Mouse (Mus musculus) kidney, embryonic 16.5 days (tissue): ENCODE results near the gene Lrp1. TPM values are rescaled to one million over a fixed set of nuclear protein-coding genes. Genes with fewer than 3 reads are reported as not detected.
A peak's percentile ranks its signal among the peaks of the same experiment; 100 is the strongest.

ENCODE experiments used
- ATAC-seq: fragments of 200-750 bp; cut with Nextera tagmentation; 2 replicates; pipeline ENCODE4 v1.8.0; 2017; ENCODE audit warnings: moderate TSS enrichment; ENCODE audit not compliant: low FRiP score, low TSS enrichment
- H3K27ac ChIP-seq: fragments of 300-500 bp; sonication (generic); 2 replicates; pipeline ENCODE4 v1.5.1; 2014; ENCODE audit warnings: low read length
- H3K27me3 ChIP-seq: fragments of 300-500 bp; sonication (generic); 2 replicates; pipeline ENCODE4 v1.6.1; 2014; ENCODE audit warnings: low read length, control low read depth, mixed read lengths; ENCODE audit not compliant: insufficient read depth
- H3K36me3 ChIP-seq: fragments of 300-500 bp; sonication (generic); 2 replicates; pipeline ENCODE4 v1.6.1; 2014; ENCODE audit warnings: low read length, control low read depth, mixed read lengths; ENCODE audit not compliant: insufficient read depth
- H3K4me1 ChIP-seq: fragments of 300-500 bp; sonication (generic); 2 replicates; pipeline ENCODE4 v1.6.1; 2014; ENCODE audit warnings: low read length, control low read depth, mixed read lengths; ENCODE audit not compliant: insufficient read depth
- H3K4me2 ChIP-seq: fragments of 300-500 bp; sonication (generic); replicated peaks from 2 replicates; pipeline ENCODE4 v1.6.1; 2014; ENCODE audit warnings: low read depth, low read length
- H3K4me3 ChIP-seq: fragments of 300-500 bp; sonication (generic); 2 replicates; pipeline ENCODE4 v1.5.1; 2014; ENCODE audit warnings: mild to moderate bottlenecking, low read length
- H3K9ac ChIP-seq: fragments of 300-500 bp; sonication (generic); replicated peaks from 2 replicates; pipeline ENCODE4 v1.6.1; 2014; ENCODE audit warnings: low read length
- H3K9me3 ChIP-seq: fragments of 300-500 bp; sonication (generic); 2 replicates; pipeline ENCODE4 v1.6.1; 2016; ENCODE audit warnings: low read length, control low read depth
- WGBS: fragments of 180-500 bp; shearing (Covaris S2); extraction: QIAGEN DNeasy Blood & Tissue Kit; methylation state at CpG from one replicate; pipeline ENCODE4 v1.1.7; 2014; 5-methylcytosine and 5-hydroxymethylcytosine counted together
- polyA plus RNA-seq: library from polyadenylated mRNA; unstranded; fragments of >200 nt; fragmentation: Nextera tagmentation; extraction: Ambion mirVana; gene quantifications from 2 replicates; pipeline ENCODE4 v1.2.1, GENCODE M21; 2015

Lrp1 gene
- polyA plus RNA-seq, 1 experiment from 2014 or later, result 71.7 TPM

DNA sequence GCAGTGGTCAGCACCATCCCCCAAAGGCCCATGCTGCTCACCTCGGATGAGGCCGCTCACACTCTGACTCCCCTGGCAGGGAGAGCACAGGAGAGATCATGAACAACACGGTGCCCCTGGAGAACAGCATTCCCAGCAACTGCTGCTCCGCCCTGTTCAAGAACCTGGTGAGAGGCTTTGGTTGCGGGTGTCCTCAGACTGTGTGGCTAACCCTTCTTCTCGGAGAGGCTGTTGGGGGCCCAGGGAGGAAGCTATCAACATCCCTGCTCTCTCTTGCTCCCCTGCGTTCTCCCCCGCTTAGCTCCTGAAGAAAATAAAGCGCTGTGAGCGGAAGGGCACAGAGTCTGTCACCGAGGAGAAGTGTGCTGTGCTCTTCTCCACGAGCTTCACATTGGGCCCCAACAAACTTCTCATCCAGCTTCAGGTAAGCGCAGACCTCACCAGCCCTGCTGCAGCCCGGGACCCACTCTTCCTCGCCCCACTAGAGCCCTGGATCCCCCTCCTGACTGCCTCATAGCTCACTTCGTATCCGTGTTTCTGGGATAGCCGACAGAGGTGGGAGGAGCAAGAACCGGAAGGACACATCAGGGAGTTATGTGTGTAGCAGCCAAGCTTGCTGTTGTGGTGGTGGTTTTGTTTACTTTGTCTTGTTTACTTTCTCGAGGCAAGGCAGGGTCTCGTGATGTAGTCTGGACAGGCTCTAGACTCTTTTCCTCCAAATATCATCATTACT is 32.1 kb upstream of the Lrp1 start:
- peak overlapping the region; percentile 42 for H3K4me2 ChIP-seq
- WGBS, result 41% methylated on average over 21 of the region's 21 CpGs
- H3K4me1 ChIP-seq, result peaks cover 13% of the 10 kb centered on the region
- H3K27ac ChIP-seq, result peak overlapping the region; percentile 68
- peak overlapping the region; percentile 55 for H3K9ac ChIP-seq
- ATAC-seq, result peak; percentile 57
- no peaks in the 10 kb centered on the region for H3K27me3 ChIP-seq
- peaks cover 29% of the 10 kb centered on the region for H3K36me3 ChIP-seq
- H3K4me3 ChIP-seq, result peak overlapping the region; percentile 29
- no peaks in the 10 kb centered on the region for H3K9me3 ChIP-seq

DNA sequence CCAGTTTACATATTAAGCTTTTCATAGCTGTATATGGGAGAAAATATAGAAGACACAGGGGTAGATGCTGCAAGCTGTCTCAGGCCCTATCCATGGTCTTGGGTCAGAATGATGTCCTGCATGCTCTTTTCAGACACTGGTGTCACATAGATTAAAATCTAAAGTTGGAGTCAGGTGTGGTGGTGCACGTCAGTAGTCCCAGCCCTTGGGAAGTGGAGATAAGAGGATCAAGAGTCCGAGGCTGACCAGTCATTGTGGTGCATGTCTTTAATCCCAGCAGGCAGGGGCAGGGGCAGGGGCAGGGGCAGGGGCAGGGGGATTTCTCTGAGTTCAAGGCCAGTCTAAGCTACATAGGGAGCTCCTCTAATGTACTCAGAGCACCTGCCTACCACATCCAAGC is 24.8 kb upstream of the Lrp1 start:
- ATAC-seq, result no peak
- H3K27ac ChIP-seq, result no peak overlapping the region
- 70% methylated on average over 2 of the region's 2 CpGs for WGBS
- H3K27me3 ChIP-seq, result no peaks in the 10 kb centered on the region
- peaks cover 9% of the 10 kb centered on the region; the same call in 1 of the 2 replicates for H3K36me3 ChIP-seq
- no peaks in the 10 kb centered on the region for H3K9me3 ChIP-seq
- H3K4me2 ChIP-seq, result no peak overlapping the region
- no peak overlapping the region for H3K4me3 ChIP-seq
- peaks cover 27% of the 10 kb centered on the region for H3K4me1 ChIP-seq
- no peak overlapping the region for H3K9ac ChIP-seq

DNA sequence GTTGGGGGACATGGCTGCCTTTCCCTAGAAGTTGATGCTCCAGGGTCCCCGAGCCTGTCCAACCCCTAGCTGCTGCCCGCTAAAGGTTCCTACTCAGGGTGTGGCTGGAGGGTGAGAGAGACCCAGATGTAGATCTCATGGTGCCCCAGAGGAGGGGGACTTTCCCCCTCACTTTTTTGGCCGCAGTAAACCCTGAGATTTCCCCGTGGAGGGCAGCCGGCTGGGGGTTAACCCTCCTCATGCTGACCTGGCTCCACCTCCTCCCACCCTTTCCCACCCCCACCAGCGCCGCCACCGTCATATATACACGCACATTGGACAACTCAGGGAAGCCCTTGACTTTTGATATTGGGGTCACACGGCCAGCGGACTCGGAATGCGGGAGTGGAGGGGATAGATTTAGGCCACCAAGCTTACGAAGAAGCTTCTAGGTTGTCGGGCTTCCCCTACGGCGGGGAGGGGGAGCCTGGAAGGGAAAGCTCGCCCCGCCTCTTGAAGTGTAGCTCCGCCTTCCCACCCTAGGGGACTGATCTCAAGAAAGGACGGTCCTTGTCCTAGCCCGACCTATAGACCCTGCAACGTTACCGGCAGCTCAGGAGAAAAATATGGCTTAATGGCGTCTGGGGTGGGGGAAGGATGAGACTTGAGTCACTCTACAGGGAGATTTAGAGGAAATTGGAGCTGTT is 22.7 kb upstream of the Lrp1 start:
- H3K27ac ChIP-seq, result peak overlapping the region; percentile 96
- peak overlapping the region; percentile 85 for H3K9ac ChIP-seq
- H3K9me3 ChIP-seq, result no peaks in the 10 kb centered on the region
- whole genome bisulfite sequencing, result under 1% methylated on average over 25 of the region's 25 CpGs
- ATAC-seq, result peak; percentile 67
- peaks cover 27% of the 10 kb centered on the region for H3K4me1 ChIP-seq
- peak overlapping the region; percentile 56 for H3K4me3 ChIP-seq
- H3K4me2 ChIP-seq, result peak overlapping the region; percentile 70
- H3K27me3 ChIP-seq, result no peaks in the 10 kb centered on the region
- peaks cover 4% of the 10 kb centered on the region; the same call in 1 of the 2 replicates for H3K36me3 ChIP-seq

DNA sequence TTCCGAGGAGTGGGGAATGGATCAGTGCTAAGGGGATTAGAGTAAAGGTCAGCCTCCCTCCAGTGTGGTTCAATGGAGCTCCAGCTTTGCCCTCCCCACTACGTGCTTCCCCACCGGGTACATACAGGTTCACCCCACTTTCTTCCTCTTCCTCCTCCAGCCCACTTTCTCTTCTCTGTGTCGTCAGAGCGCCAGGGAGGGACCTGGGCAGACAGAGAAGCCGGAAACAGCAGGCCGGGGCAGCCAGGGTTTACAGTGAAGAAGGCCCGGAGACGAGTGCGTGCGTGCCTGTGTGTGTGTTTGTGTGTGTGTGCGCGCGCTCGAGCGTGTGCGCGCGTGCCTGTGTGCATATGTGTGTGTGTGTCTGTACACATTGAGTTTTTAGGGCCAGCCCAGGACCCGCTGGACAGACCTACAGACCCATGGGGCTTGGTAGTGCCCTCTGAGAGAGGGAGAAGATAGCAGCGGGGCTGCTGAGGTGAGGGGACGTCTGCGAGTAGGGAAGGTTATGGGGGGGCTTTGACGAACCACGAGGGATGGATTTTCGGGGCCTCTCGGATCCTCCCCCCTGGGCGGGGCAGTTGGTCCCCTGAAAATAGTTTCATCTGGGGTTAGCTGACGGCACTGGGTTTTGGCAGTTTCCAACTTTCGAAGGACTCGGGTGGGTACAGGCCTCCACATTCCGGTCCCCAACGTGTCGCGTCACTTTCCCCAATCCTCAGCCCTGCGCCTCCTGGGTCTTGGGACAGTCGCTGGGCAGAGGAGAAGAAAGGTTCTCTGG is 22.0 kb upstream of the Lrp1 start, which contains the start of gene Stat6:
TSS of gene Stat6 (plus strand) at position 215 of the 781 bp plus-strand sequence.
- Histone ChIP-seq H3K36me3 (peaks cover 4% of the 10 kb centered on the region; the same call in 1 of the 2 replicates), H3K9ac (peak within 1 kb of the TSS; percentile 85), H3K4me2 (peak within 1 kb of the TSS; percentile 70), H3K27me3 (no peaks in the 10 kb centered on the region), H3K4me1 (peaks cover 27% of the 10 kb centered on the region), H3K27ac (peak within 1 kb of the TSS; percentile 96), H3K4me3 (peak within 1 kb of the TSS; percentile 56), H3K9me3 (no peaks in the 10 kb centered on the region)
- peak; percentile 62 for ATAC-seq
- WGBS, result 7% methylated on average over 37 of the region's 37 CpGs

DNA sequence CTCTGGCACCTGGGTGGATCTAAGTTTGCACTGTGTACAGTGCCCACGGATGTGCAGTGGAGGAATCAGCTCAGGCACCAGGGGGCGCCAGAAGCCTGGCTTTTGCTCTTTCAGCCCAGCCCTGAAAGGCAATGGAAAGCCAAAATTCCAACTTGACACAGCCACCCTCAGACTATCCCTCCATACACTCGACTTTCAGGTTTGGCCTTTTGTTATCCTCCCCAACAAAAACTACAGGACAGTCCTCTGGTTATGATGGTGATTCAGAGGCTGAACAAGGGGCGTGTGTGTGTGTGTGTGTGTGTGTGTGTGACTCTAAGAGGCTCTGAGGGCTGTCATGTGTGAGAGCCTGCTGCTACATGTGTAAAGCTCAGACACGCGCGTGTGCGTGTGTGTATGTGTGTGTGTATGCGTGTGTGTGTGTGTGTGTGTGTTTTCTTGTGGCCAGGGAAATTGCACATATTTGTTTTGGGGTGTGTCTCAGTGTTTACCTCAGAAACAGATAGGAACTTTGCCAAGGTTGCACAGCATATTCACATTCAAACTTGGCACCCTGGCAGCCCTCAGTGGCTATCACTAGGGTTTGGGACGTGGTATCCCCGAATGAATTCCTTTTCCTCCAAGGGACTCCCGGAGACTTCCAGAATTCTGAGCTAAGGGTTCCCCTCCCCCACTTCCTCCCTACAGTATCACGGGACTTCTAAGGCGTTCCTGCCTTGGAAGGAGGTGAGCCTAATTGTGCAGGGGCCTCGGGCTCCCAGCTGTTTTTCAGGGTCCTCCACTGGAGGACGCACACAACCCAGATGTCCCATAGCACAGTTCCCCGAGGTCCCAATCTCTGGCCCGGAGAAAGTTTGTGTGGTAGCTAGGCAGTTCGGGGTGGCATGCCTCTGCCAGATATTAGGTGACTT is 21.2 kb upstream of the Lrp1 start:
- Histone ChIP-seq H3K4me2 (peak overlapping the region; percentile 70), H3K4me3 (peak overlapping the region; percentile 56), H3K27ac (peak overlapping the region; percentile 96), H3K36me3 (no peaks in the 10 kb centered on the region), H3K4me1 (peaks cover 27% of the 10 kb centered on the region), H3K9ac (peak overlapping the region; percentile 85), H3K9me3 (no peaks in the 10 kb centered on the region), H3K27me3 (no peaks in the 10 kb centered on the region)
- 5% methylated on average over 19 of the region's 19 CpGs for WGBS
- ATAC-seq, result peak; percentile 81

DNA sequence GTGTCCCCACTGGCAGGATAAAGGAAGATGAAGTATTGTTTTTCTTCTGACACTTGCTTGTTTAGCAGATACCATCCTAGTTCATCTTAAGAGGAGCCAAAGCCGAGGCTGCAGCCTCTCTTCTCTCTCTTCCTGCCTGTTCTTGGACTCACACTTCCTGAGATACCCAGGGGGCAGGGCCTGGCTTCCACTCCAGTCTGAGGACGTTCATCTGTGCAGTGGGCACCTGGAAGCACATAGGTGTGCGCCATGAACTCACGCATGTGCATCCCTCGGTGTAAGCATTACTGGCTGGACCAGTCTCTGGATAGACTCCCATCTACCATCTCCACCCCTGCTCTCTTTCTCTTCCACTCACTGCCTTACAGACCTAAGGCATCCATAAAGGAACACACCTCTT is 19.5 kb upstream of the Lrp1 start:
- no peaks in the 10 kb centered on the region for H3K9me3 ChIP-seq
- H3K4me1 ChIP-seq, result peaks cover 27% of the 10 kb centered on the region
- no peak overlapping the region for H3K4me3 ChIP-seq
- no peak overlapping the region for H3K27ac ChIP-seq
- no peak overlapping the region for H3K4me2 ChIP-seq
- 64% methylated on average over 5 of the region's 5 CpGs for WGBS
- no peak overlapping the region for H3K9ac ChIP-seq
- no peaks in the 10 kb centered on the region for H3K36me3 ChIP-seq
- ATAC-seq, result no peak
- H3K27me3 ChIP-seq, result no peaks in the 10 kb centered on the region

DNA sequence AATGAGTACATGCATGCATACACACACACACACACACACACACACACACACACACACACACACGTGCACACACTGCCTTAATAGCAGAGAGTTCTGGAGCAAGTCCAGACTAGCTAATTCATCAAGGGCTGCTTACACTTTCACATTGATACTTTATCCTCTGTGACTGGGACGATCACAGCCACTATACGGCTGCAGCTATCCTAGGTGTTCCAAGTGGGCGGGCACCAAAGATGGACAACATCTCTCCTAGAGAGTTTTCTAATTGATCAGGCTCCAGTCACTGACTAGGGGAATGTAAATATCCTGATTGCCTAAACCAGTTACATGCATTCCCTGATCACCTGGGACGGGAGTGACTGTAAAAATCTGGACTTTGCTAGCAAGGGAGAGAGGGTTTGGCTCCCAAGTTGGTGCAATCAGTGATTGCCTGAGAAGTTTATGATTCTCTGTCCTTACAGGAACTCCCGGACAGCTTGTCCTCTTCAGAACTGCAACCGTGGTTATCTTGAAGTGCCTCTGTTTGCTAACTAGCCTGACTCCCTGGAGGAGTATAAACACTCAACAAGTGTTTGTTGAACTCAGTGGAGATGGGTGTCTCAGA is 11.8 kb upstream of the Lrp1 start:
- Histone ChIP-seq H3K36me3 (no peaks in the 10 kb centered on the region), H3K27me3 (no peaks in the 10 kb centered on the region), H3K27ac (no peak overlapping the region), H3K4me3 (no peak overlapping the region), H3K9ac (no peak overlapping the region), H3K4me2 (no peak overlapping the region), H3K9me3 (no peaks in the 10 kb centered on the region), H3K4me1 (no peaks in the 10 kb centered on the region)
- 39% methylated on average over 7 of the region's 7 CpGs for WGBS
- ATAC-seq, result no peak

DNA sequence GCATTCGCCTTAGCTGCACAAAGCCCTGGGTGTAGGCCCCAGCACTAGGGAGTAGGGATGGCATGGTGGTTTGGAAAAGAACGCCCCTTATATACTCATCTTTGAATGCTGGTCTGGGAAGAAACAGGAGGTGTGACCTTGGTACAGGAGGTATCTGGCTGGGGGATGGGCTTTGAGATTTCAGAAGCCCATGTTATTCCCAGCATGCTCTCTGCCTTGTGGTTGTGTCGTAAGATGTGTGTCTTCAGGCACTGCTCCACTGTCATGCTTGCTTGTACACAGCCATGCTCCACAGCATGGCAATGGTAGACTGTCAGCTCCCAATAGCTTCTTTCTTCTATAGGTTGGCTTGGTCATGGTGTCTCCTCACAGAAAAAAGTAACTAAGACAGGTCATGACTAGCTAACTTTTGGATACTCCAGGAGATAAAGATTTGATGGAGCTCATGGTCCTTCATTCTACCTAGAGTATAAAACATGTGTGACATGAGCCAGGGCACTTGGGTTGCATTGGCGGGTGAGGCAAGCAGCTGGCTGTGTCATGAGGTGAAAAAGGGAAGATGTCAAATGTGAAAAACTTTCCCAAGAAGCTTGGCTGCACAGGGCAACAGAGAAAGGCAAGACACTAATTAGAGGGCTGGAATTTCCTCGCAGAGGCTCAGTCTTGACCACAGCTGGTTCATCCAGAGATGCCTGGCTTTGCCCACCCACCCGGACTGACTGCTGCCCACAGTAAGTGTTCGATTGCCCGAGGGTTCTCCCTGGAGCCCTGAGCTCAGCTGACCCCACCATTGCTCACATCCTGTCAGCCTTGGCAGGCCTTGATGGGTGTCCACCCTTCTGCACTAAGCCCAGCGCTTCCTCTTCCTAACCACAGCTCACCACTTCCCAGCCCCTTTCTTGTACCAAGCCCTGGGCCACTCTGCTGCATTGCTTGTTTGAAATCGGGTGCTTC is 10.6 kb upstream of the Lrp1 start:
- no peak for ATAC-seq
- Histone ChIP-seq H3K27me3 (no peaks in the 10 kb centered on the region), H3K27ac (no peak overlapping the region), H3K4me1 (no peaks in the 10 kb centered on the region), H3K9me3 (peaks cover 5% of the 10 kb centered on the region), H3K9ac (no peak overlapping the region), H3K4me3 (no peak overlapping the region), H3K4me2 (no peak overlapping the region), H3K36me3 (no peaks in the 10 kb centered on the region)
- 76% methylated on average over 10 of the region's 10 CpGs for WGBS
